Mouse (Mus musculus): Measurements from ENCODE around the gene Inhba.

DNA sequence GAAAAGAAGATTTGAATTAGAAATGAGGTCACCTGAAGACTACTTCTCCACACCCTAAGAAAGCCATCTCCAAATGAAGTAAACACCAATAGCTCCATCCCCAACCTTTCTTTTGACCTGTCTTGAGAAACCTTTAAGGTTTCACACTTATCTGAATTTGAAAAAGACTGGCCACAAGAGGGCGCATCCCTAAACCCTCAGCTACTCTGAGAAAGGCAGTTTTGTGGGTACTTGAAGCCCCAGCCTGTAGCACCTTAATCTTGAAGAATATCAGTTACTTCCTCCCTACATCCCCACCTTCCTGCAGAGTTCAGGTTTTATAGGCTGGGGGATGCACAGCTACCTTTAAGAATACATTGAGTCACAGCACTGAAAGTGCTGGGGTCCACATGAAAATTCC, 9.0 kb downstream of the Inhba start:
- no peak for TF ChIP-seq POLR2A (IDR thresholded peaks at IDR 0.05; ENCODE audit: extremely low read depth, insufficient read depth, low read length)
- TF ChIP-seq CTCF (IDR thresholded peaks at IDR 0.05; ENCODE audit: low read depth, low read length) = 0 out of 2 replicates have a peak, but pooled peaks have one; percentile 29
